Mouse (Mus musculus): Measurements from ENCODE around the gene Mchr1. TPM values are rescaled to one million over a fixed set of nuclear protein-coding genes. Genes with fewer than 3 reads are reported as not detected.

Mchr1 gene
- polyA plus RNA-seq, 1 experiment from 2014 or later, result 5.8 TPM

Other genes starting within 250 kb of the Mchr1 start
- 29.6 and 34.4 TPM in 2 replicates for gene Mrtfa, start 44.7 kb upstream of the Mchr1 start, polyA plus RNA-seq (2015; fragmentation: Nextera tagmentation; extraction: Ambion mirVana)
- 132 and 138 TPM in 2 replicates for gene Slc25a17, start 125.3 kb downstream of the Mchr1 start, polyA plus RNA-seq (2015; fragmentation: Nextera tagmentation; extraction: Ambion mirVana)
- 180 and 190 TPM in 2 replicates for gene St13, start 164.6 kb downstream of the Mchr1 start, polyA plus RNA-seq (2015; fragmentation: Nextera tagmentation; extraction: Ambion mirVana)
- gene Xpnpep3, start 164.6 kb downstream of the Mchr1 start, polyA plus RNA-seq (2015; fragmentation: Nextera tagmentation; extraction: Ambion mirVana), result 9.5 and 11.2 TPM in 2 replicates
- 1.6 and 1.9 TPM in 2 replicates for gene Dnajb7, start 172.8 kb downstream of the Mchr1 start, polyA plus RNA-seq (2015; fragmentation: Nextera tagmentation; extraction: Ambion mirVana)
- 387 and 390 TPM in 2 replicates for gene Rbx1, start 230.8 kb downstream of the Mchr1 start, polyA plus RNA-seq (2015; fragmentation: Nextera tagmentation; extraction: Ambion mirVana)

Data from midbrain, embryonic 15.5 days (tissue).